Mouse (Mus musculus): ENCODE measurements around the gene Ptgir.
A peak's percentile ranks its signal among the peaks of the same experiment; 100 is the strongest.

The Ptgir gene

GRCm38 (mm10) chr7:16891641-16892351, 14.5 kb upstream of the Ptgir start, which contains the start of gene Gng8:
Gene Gng8 (plus strand): TSS chr7:16891786.
- DNase-seq (ENCODE audit: low read depth, low spot score), result peak; percentile 72

DNA sequence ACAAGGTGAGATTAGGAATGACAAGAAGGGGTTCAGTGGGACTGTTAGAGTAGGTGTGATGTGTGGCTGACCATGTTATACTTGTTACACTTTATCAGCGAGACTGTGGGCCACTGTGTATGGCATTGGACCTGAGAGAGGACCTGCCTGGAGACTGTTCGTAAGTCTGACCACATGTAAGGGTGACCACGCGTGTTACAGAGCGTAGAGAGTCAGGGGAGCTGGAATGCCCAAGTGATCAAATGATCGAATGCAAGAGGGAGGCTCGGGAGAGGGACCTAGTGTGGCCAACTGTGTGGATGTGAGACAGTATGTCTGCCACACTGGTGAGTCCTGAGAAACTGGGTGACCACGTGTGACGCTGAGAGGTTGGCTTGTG, 13.9 kb upstream of the Ptgir start:
- no peak for DNase-seq (ENCODE audit: low read depth, low spot score)

DNA sequence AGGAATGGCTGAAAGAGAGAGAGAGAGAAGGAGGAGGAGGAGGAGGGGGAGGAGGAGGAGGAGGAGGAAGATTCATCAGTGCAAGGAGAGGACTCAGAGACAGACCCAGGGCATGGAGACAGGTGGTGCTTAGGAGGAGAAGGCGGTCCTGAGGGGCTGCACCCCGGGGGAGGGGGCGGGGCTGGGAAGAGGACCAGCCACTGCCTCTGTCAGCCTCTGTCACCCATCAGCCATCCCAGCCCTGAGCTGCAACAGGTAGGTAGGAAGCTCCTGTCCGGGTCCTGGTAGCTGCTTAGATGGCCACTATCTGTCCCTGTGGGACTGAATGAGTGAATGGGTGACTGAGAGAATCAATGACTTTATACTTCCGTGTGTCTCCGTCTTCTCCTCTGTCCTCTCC, 12.7 kb upstream of the Ptgir start:
- no peak for DNase-seq (ENCODE audit: low read depth, low spot score)

DNA sequence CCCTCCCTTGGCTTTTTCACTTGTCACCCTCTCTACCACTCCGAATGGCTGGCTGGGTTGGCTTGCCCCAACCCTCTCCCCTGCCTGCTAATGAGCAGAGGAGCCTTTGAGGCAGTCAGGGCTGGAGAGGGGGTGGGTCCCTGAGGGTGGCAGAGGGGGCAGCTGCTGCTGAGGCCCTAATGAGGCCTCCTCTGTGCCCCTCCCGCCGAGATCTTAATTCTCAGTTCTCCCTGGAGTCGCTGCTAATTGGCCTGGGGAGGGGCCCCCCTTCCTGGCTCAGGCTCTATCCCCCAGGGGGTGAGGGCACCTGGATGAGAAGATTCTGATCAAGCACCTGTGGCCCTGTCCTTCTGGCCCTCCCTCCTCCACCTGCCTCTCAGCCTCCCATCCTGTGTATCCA, 12.0 kb upstream of the Ptgir start:
- no peak for DNase-seq (ENCODE audit: low read depth, low spot score)

- DNase-seq (ENCODE audit: low read depth, low spot score), result peak; percentile 26
Measured at GRCm38 (mm10) chr7:16895000-16895399, 11.3 kb upstream of the Ptgir start.

GRCm38 (mm10) chr7:16895511-16895910, 10.8 kb upstream of the Ptgir start:
- DNase-seq (ENCODE audit: low read depth, low spot score), result no peak

DNA sequence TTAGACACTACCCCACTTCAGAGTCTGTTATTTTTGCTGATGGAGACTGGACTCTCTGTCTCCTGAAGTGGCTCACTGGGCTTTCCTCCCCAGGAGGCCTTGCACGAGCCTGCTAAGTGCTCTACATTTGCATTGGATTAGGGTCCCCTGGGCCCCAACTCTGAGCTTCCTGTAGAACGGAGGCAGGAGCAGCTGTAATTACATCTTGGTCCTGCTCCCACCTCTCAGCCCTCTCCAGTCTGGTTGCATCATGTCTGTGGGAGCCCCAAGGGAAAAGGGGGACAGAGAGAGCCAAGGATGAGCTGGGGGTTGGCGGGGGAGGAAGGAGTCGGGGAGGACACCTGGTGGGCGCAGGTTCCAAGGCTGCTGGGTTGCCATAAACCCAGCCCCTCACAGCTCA, 5.8 kb upstream of the Ptgir start:
- no peak for DNase-seq (ENCODE audit: low read depth, low spot score)

DNA sequence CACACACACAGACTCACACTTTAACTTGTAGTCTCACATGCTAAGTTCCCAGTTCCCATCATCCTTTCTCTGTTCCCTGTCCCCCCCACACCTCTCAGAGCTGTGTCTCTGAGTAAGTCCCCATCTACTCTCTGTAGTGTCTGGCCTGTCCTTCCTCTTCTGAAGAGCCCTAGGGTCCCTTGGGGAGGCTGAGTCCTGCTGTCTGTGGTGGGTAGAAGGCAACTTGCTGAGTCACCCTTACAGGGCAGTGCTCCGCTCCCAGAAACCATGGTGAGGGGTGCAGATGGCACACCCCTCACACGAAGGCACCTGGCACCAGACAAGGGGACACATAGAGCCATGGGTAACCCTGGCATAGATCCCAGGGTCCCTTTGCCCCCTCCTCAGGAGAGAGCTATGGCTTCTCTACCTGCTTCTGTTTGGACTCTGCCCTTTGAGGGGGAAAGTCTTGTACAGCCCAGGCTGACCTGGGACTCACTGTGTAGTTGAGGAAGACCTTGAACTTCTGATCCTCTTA, 2.8 kb upstream of the Ptgir start:
- DNase-seq (ENCODE audit: low read depth, low spot score), result no peak

GRCm38 (mm10) chr7:16904120-16904675, 2.1 kb upstream of the Ptgir start:
- DNase-seq (ENCODE audit: low read depth, low spot score), result no peak

- DNase-seq (ENCODE audit: low read depth, low spot score), result no peak
Measured at GRCm38 (mm10) chr7:16905491-16906021, 734 bp upstream of the Ptgir start.

DNA sequence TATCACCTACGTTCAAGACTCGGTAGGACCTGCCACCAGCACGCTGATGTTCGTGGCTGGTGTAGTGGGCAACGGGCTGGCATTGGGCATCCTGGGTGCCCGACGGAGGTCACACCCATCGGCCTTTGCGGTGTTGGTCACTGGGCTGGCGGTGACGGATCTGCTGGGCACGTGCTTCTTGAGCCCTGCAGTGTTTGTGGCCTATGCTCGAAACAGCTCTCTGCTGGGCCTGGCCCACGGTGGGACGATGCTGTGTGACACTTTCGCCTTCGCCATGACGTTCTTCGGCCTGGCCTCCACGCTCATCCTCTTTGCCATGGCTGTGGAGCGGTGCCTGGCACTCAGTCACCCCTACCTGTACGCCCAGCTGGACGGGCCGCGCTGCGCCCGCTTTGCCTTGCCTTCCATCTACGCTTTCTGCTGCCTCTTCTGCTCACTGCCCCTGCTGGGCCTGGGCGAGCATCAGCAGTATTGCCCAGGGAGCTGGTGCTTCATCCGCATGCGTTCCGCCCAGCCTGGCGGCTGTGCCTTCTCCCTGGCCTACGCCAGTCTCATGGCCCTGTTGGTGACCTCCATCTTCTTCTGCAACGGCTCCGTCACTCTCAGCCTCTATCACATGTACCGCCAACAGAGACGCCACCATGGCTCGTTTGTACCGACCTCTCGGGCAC, 734 bp downstream of the Ptgir start:
- no peak for DNase-seq (ENCODE audit: low read depth, low spot score)

GRCm38 (mm10) chr7:16907842-16908241, 1.6 kb downstream of the Ptgir start:
- no peak for DNase-seq (ENCODE audit: low read depth, low spot score)

DNA sequence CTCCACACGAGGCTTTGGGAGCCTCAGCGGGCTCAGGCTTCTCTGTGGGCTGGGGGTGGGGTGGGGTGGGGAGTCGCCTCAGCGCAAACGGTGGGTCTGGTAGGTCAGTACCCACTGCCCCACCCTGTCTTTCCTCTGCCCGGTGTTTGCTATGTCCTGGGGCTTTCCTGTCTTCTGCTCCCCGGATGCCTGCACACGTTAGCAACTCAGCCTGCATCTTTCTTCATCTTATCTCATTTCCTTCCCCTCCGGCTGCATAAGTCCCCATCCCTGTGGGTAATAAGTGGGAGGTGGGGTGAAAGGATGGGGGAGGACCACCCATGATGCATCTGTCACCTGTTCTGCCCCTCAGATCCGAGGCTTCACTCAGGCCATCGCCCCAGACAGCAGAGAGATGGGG, 2.1 kb downstream of the Ptgir start:
- no peak for DNase-seq (ENCODE audit: low read depth, low spot score)

DNA sequence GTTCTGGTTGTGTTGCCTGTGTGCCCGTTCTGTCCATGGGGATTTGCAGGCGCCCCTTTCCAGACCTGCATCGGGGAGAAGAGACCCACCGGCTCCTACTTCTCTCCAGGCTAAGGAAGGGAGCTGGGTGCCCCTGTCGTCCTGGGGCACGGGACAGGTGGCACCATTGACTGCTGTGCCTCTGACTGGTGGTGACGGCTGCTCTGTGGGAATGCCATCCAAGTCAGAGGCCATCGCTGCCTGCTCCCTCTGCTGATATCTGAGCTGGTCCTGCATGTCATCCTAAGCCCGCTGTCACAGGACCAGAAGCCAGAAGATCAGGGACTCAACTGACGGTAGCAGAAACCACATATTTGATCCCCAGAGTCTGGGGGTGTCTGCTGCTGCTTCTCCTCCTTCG, 2.6 kb downstream of the Ptgir start:
- no peak for DNase-seq (ENCODE audit: low read depth, low spot score)

DNA sequence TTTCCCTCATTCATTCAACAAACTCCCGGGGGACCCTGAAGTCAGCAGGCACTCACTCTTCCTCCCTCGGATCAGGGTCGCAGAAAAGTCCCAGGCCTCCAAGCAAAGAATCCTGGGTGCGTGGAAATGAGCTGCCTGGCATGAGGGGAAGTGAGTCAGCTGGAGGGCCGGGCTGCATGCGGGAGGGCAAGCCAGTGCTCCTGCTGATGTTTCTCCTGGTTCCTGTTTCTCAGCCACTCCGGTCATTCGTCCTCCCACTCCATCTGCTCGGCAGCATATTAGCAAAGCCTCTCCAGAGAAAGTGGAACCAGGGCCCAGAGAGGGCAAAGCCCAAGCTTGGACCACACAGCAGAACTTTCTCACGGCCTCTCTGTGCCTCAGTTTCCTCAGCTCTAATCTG, 3.6 kb downstream of the Ptgir start:
- DNase-seq (ENCODE audit: low read depth, low spot score), result no peak

DNA sequence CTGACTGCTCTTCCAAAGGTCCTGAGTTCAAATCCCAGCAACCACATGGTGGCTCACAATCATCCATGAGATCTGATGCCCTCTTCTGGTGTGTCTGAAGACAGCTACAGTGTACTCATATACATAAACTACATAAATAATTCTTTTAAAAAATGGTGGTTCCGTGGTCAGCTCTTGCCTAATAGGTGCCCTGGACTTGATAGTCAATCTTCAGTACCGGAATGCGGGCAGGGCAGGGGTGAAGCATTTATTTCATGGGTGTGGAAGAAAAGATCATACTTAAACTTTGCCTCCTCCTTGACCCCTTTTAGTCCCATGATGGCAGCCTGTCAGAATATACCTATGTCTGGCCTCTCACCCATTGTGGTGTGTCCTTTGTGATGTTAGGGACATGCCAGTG, 5.6 kb downstream of the Ptgir start:
- no peak for DNase-seq (ENCODE audit: low read depth, low spot score)

- no peak for DNase-seq (ENCODE audit: low read depth, low spot score)
Measured at GRCm38 (mm10) chr7:16912360-16912759, 6.1 kb downstream of the Ptgir start.

GRCm38 (mm10) chr7:16913806-16914452, 7.6 kb downstream of the Ptgir start:
- DNase-seq (ENCODE audit: low read depth, low spot score), result no peak

- no peak for DNase-seq (ENCODE audit: low read depth, low spot score)
Measured at GRCm38 (mm10) chr7:16914453-16915343, 8.4 kb downstream of the Ptgir start.

GRCm38 (mm10) chr7:16915461-16916340, 9.4 kb downstream of the Ptgir start:
- DNase-seq (ENCODE audit: low read depth, low spot score), result no peak

Measured in telencephalon, adult 2 months (tissue).